Mouse (Mus musculus) CH12.LX (cell line): ENCODE measurements around the gene Klc4. TPM values are rescaled to one million over a fixed set of nuclear protein-coding genes. Genes with fewer than 3 reads are reported as not detected.

Experiments used
- DNase-seq: peaks from one replicate; pipeline ENCODE4 v3.0.0-alpha.2; 2013; ENCODE audit errors: extremely low read depth
- H3K27ac ChIP-seq: 2 replicates; pipeline ENCODE4 v1.5.1; 2012; ENCODE audit warnings: low read depth, mild to moderate bottlenecking, control low read depth, moderate library complexity; ENCODE audit not compliant: insufficient read depth
- H3K27me3 ChIP-seq: replicated peaks from 2 replicates; pipeline ENCODE3; 2012; ENCODE audit warnings: inconsistent platforms
- H3K36me3 ChIP-seq, 2 experiments: replicated peaks in 1 of 2; 2 replicates each; pipeline versions ENCODE3 to v1.6.1; 2012; ENCODE audit warnings: inconsistent platforms in 1 of 2, low read length in 1 of 2, mild to moderate bottlenecking in 1 of 2, mixed read lengths in 1 of 2, moderate library complexity in 1 of 2; ENCODE audit not compliant: control insufficient read depth in 1 of 2, insufficient read depth in 1 of 2
- H3K4me1 ChIP-seq, 2 experiments: 2 replicates each; pipeline ENCODE4 v1.6.1; 2012; ENCODE audit warnings: inconsistent platforms in 1 of 2, moderate library complexity in 1 of 2; ENCODE audit not compliant: insufficient read depth in 2 of 2, control insufficient read depth in 1 of 2
- H3K4me2 ChIP-seq: 2 replicates; pipeline ENCODE4 v1.6.1; 2012; ENCODE audit warnings: low read depth, mild to moderate bottlenecking, control low read depth; ENCODE audit not compliant: poor library complexity, insufficient read depth, severe bottlenecking
- H3K4me3 ChIP-seq, 3 experiments: fragments of 150-350 bp in 1 of 3; sonication (generic) in 1 of 3; replicated peaks in 1 of 3; 2 replicates each; pipeline versions ENCODE3 to v1.5.1; 2011 to 2012; ENCODE audit warnings: low read depth in 2 of 3, low read length in 2 of 3, mild to moderate bottlenecking in 2 of 3, moderate library complexity in 2 of 3, control low read depth in 1 of 3, improper control_type of control experiment in 1 of 3, inconsistent platforms in 1 of 3, mixed read lengths in 1 of 3; ENCODE audit not compliant: poor library complexity in 1 of 3
- H3K79me2 ChIP-seq: replicated peaks from 2 replicates; pipeline ENCODE4 v1.6.1; 2012; ENCODE audit warnings: mild to moderate bottlenecking, moderate library complexity; ENCODE audit not compliant: control insufficient read depth, poor library complexity, insufficient read depth, severe bottlenecking; ENCODE audit errors: extremely low read depth
- H3K9ac ChIP-seq: 2 replicates; pipeline ENCODE4 v1.6.1; 2012; ENCODE audit warnings: low read depth, mild to moderate bottlenecking, control low read depth, moderate library complexity; ENCODE audit not compliant: insufficient read depth
- H3K9me3 ChIP-seq: replicated peaks from 2 replicates; pipeline ENCODE3; 2012; ENCODE audit warnings: low read length, inconsistent platforms, mixed read lengths
- BHLHE40 ChIP-seq: IDR thresholded peaks from 2 replicates; pipeline ENCODE4 v1.6.1; 2011; ENCODE audit warnings: mild to moderate bottlenecking, low read depth, low read length, improper control_type of control experiment
- CHD2 ChIP-seq: IDR thresholded peaks from 2 replicates; pipeline ENCODE4 v1.6.1; 2011; ENCODE audit warnings: low read length, improper control_type of control experiment
- CTCF ChIP-seq, 2 experiments: IDR thresholded peaks in 1 of 2; conservative IDR thresholded peaks in 1 of 2; 2 replicates each; pipeline ENCODE4 v1.5.1; 2011 to 2012; ENCODE audit warnings: low read depth in 2 of 2, low read length in 2 of 2, improper control_type of control experiment in 1 of 2, inconsistent platforms in 1 of 2, mild to moderate bottlenecking in 1 of 2, moderate library complexity in 1 of 2
- E2F4 ChIP-seq: IDR thresholded peaks from 2 replicates; pipeline ENCODE4 v1.6.1; 2011; ENCODE audit warnings: low read depth, low read length, improper control_type of control experiment; ENCODE audit not compliant: insufficient replicate concordance
- ELF1 ChIP-seq: IDR thresholded peaks from 2 replicates; pipeline ENCODE4 v1.6.1; 2014; ENCODE audit warnings: low read depth, mild to moderate bottlenecking, inconsistent platforms, low read length, improper control_type of control experiment
- GABPA ChIP-seq: IDR thresholded peaks from 2 replicates; pipeline ENCODE4 v1.6.1; 2012; ENCODE audit warnings: low read depth, low read length, improper control_type of control experiment, inconsistent platforms; ENCODE audit not compliant: insufficient replicate concordance
- HCFC1 ChIP-seq: IDR thresholded peaks from 2 replicates; pipeline ENCODE4 v1.6.1; 2012; ENCODE audit warnings: low read depth, mild to moderate bottlenecking, inconsistent platforms, low read length, improper control_type of control experiment
- JUN ChIP-seq: IDR thresholded peaks from 2 replicates; pipeline ENCODE4 v1.6.1; 2011; ENCODE audit warnings: low read depth, mild to moderate bottlenecking, low read length, improper control_type of control experiment, moderate library complexity; ENCODE audit not compliant: insufficient read depth
- KAT2A ChIP-seq: IDR thresholded peaks from 2 replicates; pipeline ENCODE4 v1.6.1; 2012; ENCODE audit warnings: low read length, improper control_type of control experiment, inconsistent platforms; ENCODE audit not compliant: insufficient replicate concordance
- MAX ChIP-seq: IDR thresholded peaks from 2 replicates; pipeline ENCODE4 v1.6.1; 2011; ENCODE audit warnings: low read length, improper control_type of control experiment
- MAZ ChIP-seq: IDR thresholded peaks from 2 replicates; pipeline ENCODE4 v1.6.1; 2012; ENCODE audit warnings: low read depth, mild to moderate bottlenecking, inconsistent platforms, low read length, improper control_type of control experiment, moderate library complexity
- MXI1 ChIP-seq: IDR thresholded peaks from 2 replicates; pipeline ENCODE4 v1.6.1; 2011; ENCODE audit warnings: mild to moderate bottlenecking, low read depth, low read length, improper control_type of control experiment
- MYC ChIP-seq: IDR thresholded peaks from 2 replicates; pipeline ENCODE4 v1.6.1; 2011; ENCODE audit warnings: low read depth, mild to moderate bottlenecking, improper control_type of control experiment, low read length
- NELFE ChIP-seq: IDR thresholded peaks from 2 replicates; pipeline ENCODE4 v1.6.1; 2011; ENCODE audit warnings: low read depth, low read length, improper control_type of control experiment
- NRF1 ChIP-seq: IDR thresholded peaks from 2 replicates; pipeline ENCODE4 v1.6.1; 2014; ENCODE audit warnings: low read depth, mild to moderate bottlenecking, inconsistent platforms, low read length, improper control_type of control experiment, moderate library complexity
- PAX5 ChIP-seq: IDR thresholded peaks from 2 replicates; pipeline ENCODE4 v1.6.1; 2012; ENCODE audit warnings: low read length, inconsistent platforms, mixed read lengths
- POLR2A ChIP-seq: IDR thresholded peaks from 2 replicates; pipeline ENCODE4 v1.6.1; 2011; ENCODE audit warnings: low read depth, mild to moderate bottlenecking, improper control_type of control experiment, low read length
- POLR2AphosphoS2 ChIP-seq: IDR thresholded peaks from 2 replicates; pipeline ENCODE4 v1.6.1; 2011; ENCODE audit warnings: low read depth, low read length, improper control_type of control experiment
- RCOR1 ChIP-seq: conservative IDR thresholded peaks from 2 replicates; pipeline ENCODE4 v1.6.1; 2012; ENCODE audit warnings: low read depth, mild to moderate bottlenecking, inconsistent platforms, low read length, improper control_type of control experiment
- SIN3A ChIP-seq: IDR thresholded peaks from 2 replicates; pipeline ENCODE4 v1.6.1; 2012; ENCODE audit warnings: low read length, improper control_type of control experiment, inconsistent platforms
- TCF12 ChIP-seq: IDR thresholded peaks from 2 replicates; pipeline ENCODE4 v1.6.1; 2014; ENCODE audit warnings: low read depth, mild to moderate bottlenecking, inconsistent platforms, low read length, improper control_type of control experiment
- UBTF ChIP-seq: IDR thresholded peaks from 2 replicates; pipeline ENCODE4 v1.6.1; 2012; ENCODE audit warnings: low read depth, mild to moderate bottlenecking, inconsistent platforms, low read length, improper control_type of control experiment, moderate library complexity
- ZMIZ1 ChIP-seq: IDR thresholded peaks from 2 replicates; pipeline ENCODE4 v1.6.1; 2012; ENCODE audit warnings: low read depth, mild to moderate bottlenecking, inconsistent platforms, low read length, improper control_type of control experiment
- dilution Hi-C: fragments of 300-500 bp; cut with MboI; formaldehyde crosslinking; loops from 2 replicates; pipeline ENCODE4 v1.14.3; 2020; ENCODE audit warnings: low sequenced_read_pairs; ENCODE audit not compliant: extremely low pct_unique_long_range_greater_than_20kb, extremely low pct_ligation_motif_present
- in situ Hi-C: fragments of 300-500 bp; cut with MboI; formaldehyde crosslinking; loops from 3 replicates; pipeline ENCODE4 v1.14.3; 2019; ENCODE audit warnings: low sequenced_read_pairs, low pct_ligation_motif_present, low pct_unique_long_range_greater_than_20kb, mixed read lengths
- polyA plus RNA-seq: library from polyadenylated mRNA; unstranded; fragments of >175 nt; gene quantifications from 2 replicates; pipeline ENCODE4 v1.2.1, GENCODE M21; 2012; ENCODE audit warnings: low read depth; ENCODE audit not compliant: insufficient read length
- total RNA-seq, 2 experiments: library from RNA; depleted of rRNA; stranded (reverse); fragments of 300-350 nt in 1 of 2; fragments of >200 nt in 1 of 2; gene quantifications; 2 replicates each; pipeline ENCODE4 v1.2.3; 2012 to 2014

The Klc4 gene
- total and polyA plus RNA-seq, 3 experiments = 6.6 to 10.7 (median 6.7) TPM

DNA sequence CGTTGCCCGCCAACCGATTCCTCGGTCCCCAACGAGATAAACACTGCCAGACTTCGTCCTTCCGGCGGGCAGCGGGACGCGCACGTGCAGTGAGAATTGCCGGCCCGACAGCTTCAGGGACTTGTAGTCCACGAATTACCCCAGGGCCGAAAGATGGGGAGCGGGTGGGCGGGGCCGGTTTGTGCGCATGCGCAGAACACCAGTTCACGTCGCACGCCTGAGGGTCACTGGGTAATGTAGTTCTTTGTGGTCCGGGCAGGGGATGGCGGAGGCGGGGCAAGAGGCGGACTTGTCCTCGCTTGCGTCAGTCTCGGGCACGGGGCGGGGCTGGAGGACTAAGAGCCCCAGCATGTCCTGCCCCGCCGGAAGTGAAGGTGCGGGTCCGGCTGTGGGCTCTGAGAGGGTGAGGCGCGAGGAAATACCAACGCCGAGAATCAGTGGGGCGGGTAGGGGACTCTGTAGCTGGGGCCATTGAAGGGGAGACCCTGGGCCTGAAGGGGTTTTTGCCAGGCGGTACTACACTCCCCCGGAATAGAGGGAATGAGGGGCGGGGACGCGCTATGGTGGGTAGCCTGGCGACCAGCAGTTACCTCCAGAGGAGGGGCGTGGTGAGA is 35.0 kb upstream of the Klc4 start, which contains the start of gene Klhdc3:
Gene Klhdc3, minus strand, starts transcription at position 155 of the 614 bp plus-strand sequence.
- in situ Hi-C loops = no loop called here
- peak within 1 kb of the TSS; percentile 77 to 99 (median 86) for H3K4me3 ChIP-seq
- TF ChIP-seq KAT2A = peak; percentile 82; the same call in 1 of the 2 replicates
- peak; percentile 72; the same call in 1 of the 2 replicates for TF ChIP-seq POLR2AphosphoS2
- peak; percentile 60 for TF ChIP-seq SIN3A
- no peak for TF ChIP-seq JUN
- TF ChIP-seq HCFC1 = peak; percentile 93
- peak; percentile 52; the same call in 1 of the 2 replicates for TF ChIP-seq ZMIZ1
- TF ChIP-seq BHLHE40 = peak; percentile 87
- TF ChIP-seq MAZ = peak; percentile 56; the same call in 1 of the 2 replicates
- peak; percentile 77 for TF ChIP-seq MXI1
- TF ChIP-seq ELF1 = peak; percentile 71
- TF ChIP-seq NRF1 = peak; percentile 90
- peak; percentile 86 for TF ChIP-seq NELFE
- TF ChIP-seq TCF12 = peak; percentile 48
- no peak for TF ChIP-seq E2F4
- TF ChIP-seq POLR2A = peak; percentile 85
- TF ChIP-seq RCOR1 = no peak
- TF ChIP-seq, all 38 proteins: peak for 13
- no peaks in the 10 kb centered on the region for H3K9me3 ChIP-seq
- H3K4me2 ChIP-seq = peak within 1 kb of the TSS; percentile 81
- peaks cover 58 to 69% of the 10 kb centered on the region in 2 experiments for H3K36me3 ChIP-seq
- peaks cover 7 to 29% of the 10 kb centered on the region in 2 experiments for H3K4me1 ChIP-seq
- no peaks in the 10 kb centered on the region for H3K27me3 ChIP-seq
- peaks cover 29% of the 10 kb centered on the region for H3K79me2 ChIP-seq
- H3K27ac ChIP-seq = peak within 1 kb of the TSS; percentile 64
- H3K9ac ChIP-seq = peak within 1 kb of the TSS; percentile 99
- dilution Hi-C loops = no loop called here
- DNase-seq = peak; percentile 99

DNA sequence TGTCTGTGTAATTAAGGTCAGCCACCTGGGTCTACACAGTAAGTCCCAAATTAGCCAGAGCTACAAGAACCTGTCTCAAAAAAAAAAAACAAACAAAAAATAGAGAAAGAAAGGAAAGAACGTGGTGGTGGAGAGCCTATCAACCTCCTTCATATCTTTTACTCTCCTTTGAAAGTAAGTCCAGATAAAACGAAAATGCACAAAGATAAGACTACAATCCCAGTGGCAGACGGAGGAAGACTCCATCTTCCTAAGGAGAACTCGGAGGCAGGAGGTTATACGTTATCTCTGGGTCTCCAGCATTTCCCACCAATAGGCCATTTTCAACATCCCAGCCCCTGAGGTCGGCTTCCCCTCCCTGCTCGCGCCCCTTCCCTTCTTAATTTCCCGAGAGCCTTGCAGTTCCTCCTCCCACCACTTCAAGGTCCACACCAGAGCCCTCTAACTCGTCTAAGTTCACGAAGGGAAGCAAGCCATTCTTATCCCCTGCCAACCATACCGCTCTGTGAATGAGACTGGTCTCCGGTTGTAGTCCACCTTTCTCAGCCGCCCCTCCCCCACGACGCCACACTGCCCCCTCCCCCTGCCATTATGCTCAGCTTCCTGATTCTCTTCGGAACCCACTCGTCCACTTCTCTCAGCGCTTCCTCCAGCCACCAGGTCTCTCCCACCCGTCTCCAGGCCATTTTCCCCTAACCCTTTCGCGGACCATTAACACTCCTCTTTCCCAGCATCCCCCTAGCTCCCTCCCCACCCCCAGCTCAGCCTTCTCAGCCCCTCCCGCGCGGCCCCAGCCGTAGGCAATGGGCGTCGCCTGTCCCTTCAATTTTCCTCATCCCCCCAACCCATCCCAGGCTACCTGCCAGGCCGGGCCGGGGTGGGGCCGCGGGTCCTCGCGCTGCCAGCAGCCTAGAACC is 34.3 kb upstream of the Klc4 start:
- Histone ChIP-seq H3K36me3 (peaks cover 58 to 69% of the 10 kb centered on the region in 2 experiments), H3K4me2 (peak overlapping the region; percentile 81), H3K79me2 (peaks cover 29% of the 10 kb centered on the region), H3K27me3 (no peaks in the 10 kb centered on the region), H3K27ac (peak overlapping the region; percentile 64), H3K9me3 (no peaks in the 10 kb centered on the region), H3K9ac (peak overlapping the region; percentile 99), H3K4me1 (peaks cover 7 to 30% of the 10 kb centered on the region in 2 experiments), H3K4me3 (peak overlapping the region; percentile 77 to 99 (median 86))
- dilution Hi-C loops = no loop called here
- in situ Hi-C loops = no loop called here
- peak; percentile 64 for DNase-seq
- TF ChIP-seq PAX5 = no peak
- no peak; the same call in 1 of the 2 replicates for TF ChIP-seq HCFC1
- TF ChIP-seq UBTF = 0 out of 2 replicates have a peak, but pooled peaks have one; percentile 36
- TF ChIP-seq CHD2 = peak; percentile 91; the same call in 1 of the 2 replicates
- peak; percentile 42; the same call in 1 of the 2 replicates for TF ChIP-seq SIN3A
- TF ChIP-seq MAX = no peak
- TF ChIP-seq MAZ = peak; percentile 59; the same call in 1 of the 2 replicates
- TF ChIP-seq GABPA = no peak
- TF ChIP-seq CTCF (conservative IDR thresholded peaks at IDR 0.05 in 1 of 2, IDR thresholded peaks at IDR 0.05 in 1 of 2; ENCODE audit: low read depth in 2 of 2, low read length in 2 of 2) = peak in 1 of 2 experiments; percentile 9; a peak in 1 of 4 replicates
- TF ChIP-seq NELFE = 0 out of 2 replicates have a peak, but pooled peaks have one; percentile 21
- peak; percentile 42; the same call in 1 of the 2 replicates for TF ChIP-seq POLR2A
- 0 out of 2 replicates have a peak, but pooled peaks have one; percentile 25 for TF ChIP-seq MYC
- peak; percentile 54 for TF ChIP-seq ELF1
